Mouse (Mus musculus) lung, embryonic 16.5 days (tissue): ENCODE results near the gene Dvl1. TPM values are rescaled to one million over a fixed set of nuclear protein-coding genes. Genes with fewer than 3 reads are reported as not detected.

ENCODE experiments used
- ATAC-seq: fragments of 200-750 bp; cut with Nextera tagmentation; 2 replicates; pipeline ENCODE4 v1.8.0; 2017; ENCODE audit warnings: low read depth, mild to moderate bottlenecking, moderate library complexity
- H3K27ac ChIP-seq: fragments of 300-500 bp; sonication (generic); 2 replicates; pipeline ENCODE4 v1.5.1; 2014; ENCODE audit warnings: mild to moderate bottlenecking, control low read depth, low read length
- H3K27me3 ChIP-seq: fragments of 300-500 bp; sonication (generic); 2 replicates; pipeline ENCODE4 v1.6.1; 2014; ENCODE audit warnings: low read depth, low read length, mixed read lengths; ENCODE audit not compliant: control insufficient read depth, insufficient read depth
- H3K36me3 ChIP-seq: fragments of 300-500 bp; sonication (generic); 2 replicates; pipeline ENCODE4 v1.6.1; 2014; ENCODE audit warnings: low read length; ENCODE audit not compliant: control insufficient read depth, insufficient read depth
- H3K4me1 ChIP-seq: fragments of 300-500 bp; sonication (generic); replicated peaks from 2 replicates; pipeline ENCODE4 v1.6.1; 2014; ENCODE audit warnings: low read length, mixed read lengths; ENCODE audit not compliant: control insufficient read depth, insufficient read depth
- H3K4me2 ChIP-seq: fragments of 300-500 bp; sonication (generic); 2 replicates; pipeline ENCODE4 v1.6.1; 2014; ENCODE audit warnings: low read depth, low read length, control low read depth
- H3K4me3 ChIP-seq: fragments of 300-500 bp; sonication (generic); 2 replicates; pipeline ENCODE4 v1.5.1; 2014; ENCODE audit warnings: mild to moderate bottlenecking, low read length, control low read depth
- H3K9ac ChIP-seq: fragments of 300-500 bp; sonication (generic); 2 replicates; pipeline ENCODE4 v1.6.1; 2014; ENCODE audit warnings: low read length, control low read depth
- H3K9me3 ChIP-seq: fragments of 300-500 bp; sonication (generic); 2 replicates; pipeline ENCODE4 v1.6.1; 2016; ENCODE audit warnings: low read length; ENCODE audit not compliant: control insufficient read depth
- WGBS: fragments of 180-500 bp; shearing (Covaris S2); extraction: QIAGEN DNeasy Blood & Tissue Kit; methylation state at CpG from one replicate; pipeline ENCODE4 v1.1.7; 2014; 5-methylcytosine and 5-hydroxymethylcytosine counted together
- polyA plus RNA-seq: library from polyadenylated mRNA; unstranded; fragments of >200 nt; fragmentation: Nextera tagmentation; extraction: Ambion mirVana; gene quantifications from 2 replicates; pipeline ENCODE4 v1.2.1, GENCODE M21; 2015

The Dvl1 gene
- polyA plus RNA-seq = 4.5 and 6.0 TPM in 2 replicates

DNA sequence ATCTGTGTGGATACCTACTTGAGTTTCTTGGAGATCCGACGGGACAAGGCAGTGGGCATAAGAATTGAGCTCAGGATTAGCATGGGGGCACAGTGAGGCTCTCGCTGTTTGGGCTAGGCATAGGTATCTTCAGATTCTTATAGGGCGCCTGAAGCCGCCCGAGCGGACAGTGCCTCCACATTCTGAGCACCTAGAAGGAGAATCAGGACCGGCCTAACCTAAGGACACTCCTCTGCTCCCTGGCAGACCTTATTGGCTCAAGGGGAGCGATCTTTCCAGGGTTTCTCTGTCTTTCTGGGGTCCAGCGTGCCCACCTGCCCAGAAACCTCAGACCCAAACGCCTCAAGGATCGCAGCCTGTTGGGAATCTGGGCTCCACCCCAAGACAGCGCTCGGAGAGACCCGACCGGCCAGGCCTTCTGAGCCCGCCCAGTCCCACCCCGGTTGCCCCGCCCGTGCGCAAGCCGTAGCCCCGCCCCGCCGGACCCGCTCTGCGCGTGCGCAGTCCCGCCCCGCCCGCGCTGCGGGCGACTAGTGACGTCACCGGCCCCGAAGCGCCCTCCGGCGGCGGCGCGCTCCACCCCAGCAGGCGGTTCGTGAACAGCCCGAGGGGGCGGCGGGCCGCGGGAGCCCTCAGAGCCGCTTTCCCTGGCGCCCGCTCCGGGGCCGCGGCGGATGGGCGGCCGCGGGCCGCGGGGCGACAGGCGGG lies at the start of gene Dvl1:
Gene Dvl1 (plus strand): TSS at position 532 of the 708 bp plus-strand sequence.
- peaks cover 19% of the 10 kb centered on the region for H3K4me1 ChIP-seq
- peak within 1 kb of the TSS; percentile 91 for H3K4me3 ChIP-seq
- peak within 1 kb of the TSS; percentile 91 for H3K9ac ChIP-seq
- H3K27me3 ChIP-seq = no peaks in the 10 kb centered on the region
- peak within 1 kb of the TSS; percentile 63 for H3K27ac ChIP-seq
- H3K4me2 ChIP-seq = peak within 1 kb of the TSS; percentile 81
- peaks cover 8% of the 10 kb centered on the region for H3K36me3 ChIP-seq
- 2% methylated on average over 43 of the region's 65 CpGs for WGBS
- peak; percentile 95 for ATAC-seq
- H3K9me3 ChIP-seq = no peaks in the 10 kb centered on the region

- no peak overlapping the region for H3K4me2 ChIP-seq
- no peak overlapping the region for H3K4me3 ChIP-seq
- H3K4me1 ChIP-seq = peaks cover 12% of the 10 kb centered on the region
- no peak overlapping the region for H3K9ac ChIP-seq
- no peak overlapping the region for H3K27ac ChIP-seq
- no peak for ATAC-seq
- H3K36me3 ChIP-seq = no peaks in the 10 kb centered on the region
- no peaks in the 10 kb centered on the region for H3K9me3 ChIP-seq
- WGBS = 95% methylated on average over 1 of the region's 1 CpGs
- no peaks in the 10 kb centered on the region; the same call in 1 of the 2 replicates for H3K27me3 ChIP-seq
Measured at GRCm38 (mm10) chr4:155802075-155802474, 45.1 kb upstream of the Dvl1 start.

DNA sequence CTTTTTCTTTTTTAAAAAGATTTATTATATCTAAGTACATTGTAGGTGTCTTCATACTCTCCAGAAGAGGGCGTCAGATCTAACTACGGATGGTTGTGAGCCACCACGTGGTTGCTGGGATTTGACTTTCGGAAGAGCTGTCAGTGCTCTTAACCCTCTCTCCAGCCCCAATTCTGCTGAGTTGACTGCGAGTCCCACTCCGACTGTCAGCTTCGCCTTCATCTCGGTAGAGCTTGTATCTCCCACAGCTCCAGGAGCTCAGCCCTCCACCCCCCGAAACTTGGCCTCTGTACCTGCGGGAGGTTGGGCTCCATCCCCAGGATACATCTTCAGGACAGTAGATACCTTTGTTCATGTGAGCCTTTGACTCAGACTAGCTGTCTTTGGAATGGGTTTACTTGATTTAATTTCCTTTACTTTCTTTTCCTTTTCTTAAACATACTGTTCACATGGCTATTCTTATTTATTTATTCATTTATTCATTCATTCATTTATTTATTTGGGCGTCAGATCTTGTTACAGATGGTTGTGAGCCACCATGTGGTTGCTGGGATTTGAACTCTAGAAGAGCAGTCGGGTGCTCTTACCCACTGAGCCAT lies 44.4 kb upstream of the Dvl1 start, which contains the start of gene Mrpl20:
Gene Mrpl20 (plus strand): TSS at position 138 of the 599 bp plus-strand sequence.
- peak within 1 kb of the TSS; percentile 76 for H3K9ac ChIP-seq
- no peaks in the 10 kb centered on the region for H3K27me3 ChIP-seq
- no peaks in the 10 kb centered on the region for H3K9me3 ChIP-seq
- WGBS = 8% methylated on average over 12 of the region's 12 CpGs
- peaks cover 12% of the 10 kb centered on the region for H3K4me1 ChIP-seq
- peak within 1 kb of the TSS; percentile 69 for H3K4me2 ChIP-seq
- H3K27ac ChIP-seq = peak within 1 kb of the TSS; percentile 64
- no peak for ATAC-seq
- H3K36me3 ChIP-seq = peaks cover 6% of the 10 kb centered on the region
- H3K4me3 ChIP-seq = peak within 1 kb of the TSS; percentile 81

DNA sequence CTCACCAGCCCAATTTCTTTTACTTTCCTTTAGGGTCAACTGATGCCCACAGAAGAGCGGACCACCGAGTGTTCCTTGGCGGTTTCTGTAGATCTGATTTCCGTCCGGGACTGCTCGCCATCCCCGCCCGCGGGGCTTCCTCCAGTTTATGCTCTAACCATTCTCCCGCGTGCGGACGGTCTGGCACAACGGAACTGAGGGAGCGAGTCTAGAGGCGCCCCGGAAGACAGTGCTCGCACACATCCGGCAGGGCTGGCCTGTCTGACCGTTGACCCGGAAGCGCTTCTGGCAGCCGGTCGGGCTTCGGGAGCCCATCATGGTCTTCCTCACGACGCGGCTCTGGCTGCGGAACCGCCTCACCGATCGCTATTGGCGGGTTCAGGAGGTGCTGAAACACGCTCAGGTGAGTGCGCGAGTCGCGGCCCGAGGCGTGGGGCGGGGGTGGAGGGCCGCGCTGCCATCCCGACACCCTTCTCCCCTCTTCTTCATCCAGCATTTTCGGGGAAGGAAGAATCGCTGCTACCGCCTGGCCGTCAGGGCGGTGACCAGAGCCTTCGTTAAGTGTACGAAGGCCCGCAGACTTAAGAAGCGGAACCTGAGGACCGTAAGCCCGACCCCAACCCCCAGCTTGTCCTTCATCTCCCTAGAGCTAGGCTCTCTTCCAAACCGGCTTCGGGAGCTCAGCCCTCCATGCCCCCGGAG lies 43.7 kb upstream of the Dvl1 start:
- H3K36me3 ChIP-seq = peaks cover 8% of the 10 kb centered on the region
- H3K4me2 ChIP-seq = peak overlapping the region; percentile 69
- H3K4me1 ChIP-seq = peaks cover 12% of the 10 kb centered on the region
- H3K9me3 ChIP-seq = no peaks in the 10 kb centered on the region
- no peaks in the 10 kb centered on the region for H3K27me3 ChIP-seq
- peak overlapping the region; percentile 64 for H3K27ac ChIP-seq
- WGBS = under 1% methylated on average over 58 of the region's 58 CpGs
- peak; percentile 98 for ATAC-seq
- peak overlapping the region; percentile 81 for H3K4me3 ChIP-seq
- H3K9ac ChIP-seq = peak overlapping the region; percentile 76

- Histone ChIP-seq H3K27me3 (no peaks in the 10 kb centered on the region), H3K4me1 (peaks cover 9% of the 10 kb centered on the region), H3K27ac (no peak overlapping the region), H3K4me2 (no peak overlapping the region), H3K4me3 (no peak overlapping the region), H3K9ac (no peak overlapping the region), H3K36me3 (peaks cover 30% of the 10 kb centered on the region), H3K9me3 (no peaks in the 10 kb centered on the region)
- ATAC-seq = no peak
- WGBS = 90% methylated on average over 3 of the region's 3 CpGs
Measured at GRCm38 (mm10) chr4:155807841-155808240, 39.4 kb upstream of the Dvl1 start.

DNA sequence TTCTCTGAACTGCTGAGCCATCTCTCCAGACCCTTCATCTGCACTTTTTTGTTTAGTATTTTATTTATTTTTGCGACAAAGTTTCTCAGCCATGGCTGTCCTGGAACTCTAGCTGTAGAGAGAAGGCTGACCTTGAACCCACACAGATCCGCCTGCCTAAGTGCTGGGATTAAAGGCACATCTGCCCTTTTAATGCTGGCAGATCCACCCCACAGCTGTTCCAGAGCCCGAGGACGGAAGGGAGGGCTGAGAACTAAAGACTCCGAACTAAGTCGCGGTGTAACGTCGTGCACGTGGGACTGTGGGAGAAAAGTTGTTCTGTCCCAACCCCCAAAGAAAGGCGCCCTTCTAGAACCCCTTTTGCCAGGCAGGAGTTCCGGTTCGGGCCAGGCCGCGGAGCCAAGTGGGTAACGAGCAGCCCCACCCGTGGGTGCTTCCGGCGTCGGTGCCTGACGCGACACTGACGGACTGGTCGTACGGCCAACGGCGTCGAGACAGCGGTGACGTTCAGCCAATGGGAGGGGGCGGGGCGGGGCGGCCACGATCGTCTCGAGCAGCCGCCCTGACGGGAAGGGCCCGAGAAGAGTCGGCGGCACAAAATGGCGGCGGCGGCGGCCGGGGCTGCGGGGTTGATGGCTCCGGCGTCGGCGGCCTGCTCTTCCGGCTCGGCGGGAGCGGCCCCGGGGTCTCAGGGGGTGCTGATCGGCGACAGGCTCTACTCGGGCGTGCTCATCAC lies 35.1 kb upstream of the Dvl1 start, which contains the start of gene Ccnl2:
Gene Ccnl2 (plus strand): TSS at position 561 of the 736 bp plus-strand sequence.
- peaks cover 9% of the 10 kb centered on the region for H3K4me1 ChIP-seq
- H3K4me3 ChIP-seq = peak within 1 kb of the TSS; percentile 93
- H3K27ac ChIP-seq = peak within 1 kb of the TSS; percentile 94
- H3K27me3 ChIP-seq = no peaks in the 10 kb centered on the region
- no peaks in the 10 kb centered on the region for H3K9me3 ChIP-seq
- H3K4me2 ChIP-seq = peak within 1 kb of the TSS; percentile 74
- under 1% methylated on average over 48 of the region's 60 CpGs for WGBS
- peak; percentile 99 for ATAC-seq
- peaks cover 51% of the 10 kb centered on the region for H3K36me3 ChIP-seq
- peak within 1 kb of the TSS; percentile 99 for H3K9ac ChIP-seq

DNA sequence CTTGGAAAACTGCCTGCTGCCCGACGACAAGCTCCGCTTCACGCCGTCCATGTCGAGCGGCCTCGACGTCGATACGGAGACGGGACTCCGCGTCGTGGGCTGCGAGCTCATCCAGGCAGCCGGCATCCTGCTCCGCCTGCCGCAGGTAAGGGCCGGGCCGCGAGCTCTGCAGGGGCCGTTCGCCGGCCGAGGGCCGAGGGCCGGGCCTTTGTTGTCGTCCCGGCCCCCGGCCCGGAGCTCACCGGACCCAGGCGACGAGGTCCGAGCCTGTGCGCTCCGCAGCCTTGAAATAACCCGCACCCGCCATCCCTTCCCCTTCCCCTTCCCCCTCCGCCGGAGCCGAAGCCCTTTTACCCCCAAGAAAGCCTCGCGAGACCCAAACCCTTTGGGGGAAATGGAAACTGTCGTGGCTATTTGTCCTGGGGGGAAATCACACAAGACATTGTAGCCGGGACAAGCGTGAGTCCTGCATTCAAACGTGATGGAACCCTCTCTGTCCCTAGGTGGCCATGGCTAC lies 34.5 kb upstream of the Dvl1 start:
- H3K9me3 ChIP-seq = no peaks in the 10 kb centered on the region
- peak overlapping the region; percentile 81 for H3K27ac ChIP-seq
- peaks cover 52% of the 10 kb centered on the region for H3K36me3 ChIP-seq
- WGBS = under 1% methylated on average over 42 of the region's 49 CpGs
- peak; percentile 32 for ATAC-seq
- H3K4me1 ChIP-seq = peaks cover 9% of the 10 kb centered on the region
- peak overlapping the region; percentile 93 for H3K4me3 ChIP-seq
- peak overlapping the region; percentile 99 for H3K9ac ChIP-seq
- no peaks in the 10 kb centered on the region for H3K27me3 ChIP-seq
- peak overlapping the region; percentile 74 for H3K4me2 ChIP-seq

DNA sequence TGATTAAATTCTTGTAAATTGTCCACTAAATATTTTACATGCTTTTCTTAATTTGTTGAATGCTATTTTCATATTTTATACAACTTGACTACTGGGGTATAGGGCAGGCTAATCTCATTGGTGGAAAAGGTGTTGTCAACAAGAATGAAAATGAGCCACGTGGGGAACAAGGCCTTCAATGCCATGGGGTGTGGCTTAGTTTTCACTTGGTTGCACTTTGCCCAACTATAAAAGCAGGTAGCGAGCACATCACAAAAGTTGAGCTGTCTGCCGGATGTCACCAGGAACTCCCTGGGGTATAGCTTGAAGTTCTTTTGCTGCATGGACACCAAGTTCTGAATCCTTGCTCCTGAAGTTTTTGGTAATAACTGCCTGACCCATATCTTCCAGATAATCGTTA lies 29.7 kb upstream of the Dvl1 start:
- Histone ChIP-seq H3K4me3 (no peak overlapping the region), H3K4me2 (no peak overlapping the region), H3K9me3 (no peaks in the 10 kb centered on the region), H3K4me1 (peaks cover 9% of the 10 kb centered on the region), H3K27ac (no peak overlapping the region), H3K36me3 (peaks cover 64% of the 10 kb centered on the region), H3K9ac (no peak overlapping the region), H3K27me3 (no peaks in the 10 kb centered on the region)
- no peak for ATAC-seq
- WGBS = 89% methylated on average over 4 of the region's 4 CpGs
